Mouse (Mus musculus) forebrain, embryonic 10.5 days (tissue): ENCODE data around the gene Wdtc1. TPM values are rescaled to one million over a fixed set of nuclear protein-coding genes. Genes with fewer than 3 reads are reported as not detected.
A peak's percentile ranks its signal among the peaks of the same experiment; 100 is the strongest.

Experiments
- DNase-seq: peaks from one replicate; pipeline ENCODE4 v3.0.0-alpha.2; 2017; ENCODE audit warnings: low spot score; ENCODE audit errors: extremely low spot score
- H3K27ac ChIP-seq: fragments of 300-500 bp; sonication (generic); 2 replicates; pipeline ENCODE4 v1.5.1; 2016; ENCODE audit warnings: mild to moderate bottlenecking
- H3K27me3 ChIP-seq: fragments of 300-500 bp; sonication (generic); 2 replicates; pipeline ENCODE4 v1.6.1; 2016; ENCODE audit warnings: mild to moderate bottlenecking; ENCODE audit not compliant: poor library complexity, severe bottlenecking
- H3K36me3 ChIP-seq: fragments of 300-500 bp; sonication (generic); replicated peaks from 2 replicates; pipeline ENCODE4 v1.6.1; 2016; ENCODE audit warnings: mild to moderate bottlenecking, moderate library complexity
- H3K4me1 ChIP-seq: fragments of 300-500 bp; sonication (generic); 2 replicates; pipeline ENCODE4 v1.6.1; 2016
- H3K4me3 ChIP-seq: fragments of 300-500 bp; sonication (generic); 2 replicates; pipeline ENCODE4 v1.5.1; 2016; ENCODE audit warnings: mild to moderate bottlenecking, moderate library complexity
- H3K9me3 ChIP-seq: fragments of 300-500 bp; sonication (generic); 2 replicates; pipeline ENCODE4 v1.6.1; 2016; ENCODE audit warnings: mild to moderate bottlenecking, moderate library complexity
- WGBS: fragments of 180-500 bp; shearing (Covaris S2); methylation state at CpG from one replicate; pipeline ENCODE4 v1.1.7; 2016; 5-methylcytosine and 5-hydroxymethylcytosine counted together
- polyA plus RNA-seq: library from polyadenylated mRNA; unstranded; fragments of >200 nt; fragmentation: Nextera tagmentation; extraction: Ambion mirVana; gene quantifications from 2 replicates; pipeline ENCODE4 v1.2.1, GENCODE M21; 2016

Gene Wdtc1
- polyA plus RNA-seq, 1 experiment from 2014 or later = 17.0 TPM

DNA sequence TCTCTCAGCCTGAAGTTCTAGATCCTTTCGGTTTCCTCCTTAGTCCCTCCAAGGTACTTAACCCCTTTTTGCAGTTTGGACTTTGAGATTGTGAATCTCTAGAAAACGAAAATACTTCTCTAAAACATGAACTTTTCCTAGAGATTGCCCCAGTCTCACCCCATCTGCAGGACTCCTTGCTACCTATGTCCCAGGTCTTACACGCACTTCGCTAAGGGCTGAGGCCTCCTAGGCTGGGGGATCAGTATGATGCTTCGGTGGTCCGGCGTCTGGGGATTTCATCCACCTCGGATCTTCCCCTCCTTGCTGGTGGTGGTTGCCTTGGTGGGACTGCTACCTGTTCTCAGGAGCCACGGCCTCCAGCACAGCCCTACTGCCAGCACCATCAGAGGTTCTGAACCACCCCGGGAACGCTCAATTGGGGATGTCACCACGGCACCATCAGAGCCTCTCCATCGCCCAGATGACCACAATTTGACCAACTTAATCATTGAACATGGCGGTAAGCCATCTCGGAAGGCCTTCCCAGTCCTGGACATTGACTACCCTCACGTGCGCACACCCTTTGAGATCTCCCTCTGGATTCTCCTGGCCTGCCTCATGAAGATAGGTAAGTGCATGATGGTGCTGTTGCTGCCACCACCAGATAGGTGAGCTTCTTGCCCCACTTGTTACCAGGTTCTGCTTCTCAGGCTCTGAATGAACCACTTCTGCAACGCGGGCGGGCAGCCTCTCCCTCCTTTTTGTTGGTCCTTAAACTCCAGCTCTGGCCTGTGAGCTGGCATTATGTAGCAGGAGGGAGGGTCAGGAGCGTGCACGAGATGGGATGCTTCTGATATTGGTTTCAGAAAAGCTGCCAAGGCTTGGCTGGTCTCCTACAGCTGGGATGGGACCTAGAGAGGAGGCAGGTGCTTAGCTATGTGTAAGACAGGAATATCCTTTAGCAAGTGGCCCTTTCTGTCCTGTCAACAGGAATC is 17.3 kb upstream of the Wdtc1 start:
- H3K4me1 ChIP-seq = peaks cover 53% of the 10 kb centered on the region
- 78% methylated on average over 22 of the region's 22 CpGs for WGBS
- peak overlapping the region; percentile 75 for H3K4me3 ChIP-seq
- no peaks in the 10 kb centered on the region for H3K9me3 ChIP-seq
- peak overlapping the region; percentile 94 for H3K27ac ChIP-seq
- H3K36me3 ChIP-seq = peaks cover 12% of the 10 kb centered on the region
- DNase-seq = no peak
- H3K27me3 ChIP-seq = no peaks in the 10 kb centered on the region

DNA sequence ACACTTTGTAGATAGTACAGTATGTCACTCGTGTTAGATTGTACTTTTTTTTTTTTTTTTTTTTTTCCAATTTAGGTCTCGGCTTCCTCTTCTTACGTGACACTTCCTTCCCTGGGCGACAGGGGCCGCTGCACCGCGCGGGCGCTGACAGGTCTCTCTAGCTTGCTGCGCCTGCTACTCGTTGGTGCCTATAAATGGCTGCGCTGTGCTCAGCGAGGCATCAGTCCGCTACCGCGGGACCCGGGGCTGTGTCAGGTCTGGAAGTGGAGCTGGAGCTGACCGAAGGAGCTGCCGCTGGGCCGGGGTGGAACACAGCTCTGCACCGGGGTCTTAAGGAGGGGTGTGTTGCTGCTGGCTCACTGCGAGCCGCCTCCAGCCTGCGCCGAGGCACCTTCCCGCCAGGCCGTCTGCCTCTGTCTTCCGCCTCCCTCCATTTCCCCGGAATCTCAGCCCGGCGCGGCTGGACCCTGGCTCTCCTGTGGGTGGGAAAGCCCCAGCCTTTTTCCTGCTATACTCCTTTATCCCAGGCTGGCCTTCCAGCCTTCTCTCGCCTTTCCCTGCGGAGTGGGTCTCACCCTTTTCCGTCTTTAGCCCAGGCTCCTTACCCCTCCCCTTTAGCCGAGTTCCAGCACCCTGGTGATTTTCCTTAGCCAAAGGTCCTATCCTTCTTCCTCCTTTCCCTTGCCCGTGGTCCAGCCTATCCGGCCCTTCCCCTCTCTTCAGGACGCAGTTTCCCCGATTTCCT is 16.4 kb upstream of the Wdtc1 start, which contains the start of gene Slc9a1:
Slc9a1 (plus strand) TSS at position 154 of the 745 bp plus-strand sequence.
- DNase-seq = peak; percentile 91
- H3K4me1 ChIP-seq = peaks cover 44% of the 10 kb centered on the region
- H3K4me3 ChIP-seq = peak within 1 kb of the TSS; percentile 75
- no peaks in the 10 kb centered on the region for H3K9me3 ChIP-seq
- peak within 1 kb of the TSS; percentile 94 for H3K27ac ChIP-seq
- WGBS = under 1% methylated on average over 40 of the region's 40 CpGs
- no peaks in the 10 kb centered on the region for H3K27me3 ChIP-seq
- peaks cover 5% of the 10 kb centered on the region for H3K36me3 ChIP-seq

DNA sequence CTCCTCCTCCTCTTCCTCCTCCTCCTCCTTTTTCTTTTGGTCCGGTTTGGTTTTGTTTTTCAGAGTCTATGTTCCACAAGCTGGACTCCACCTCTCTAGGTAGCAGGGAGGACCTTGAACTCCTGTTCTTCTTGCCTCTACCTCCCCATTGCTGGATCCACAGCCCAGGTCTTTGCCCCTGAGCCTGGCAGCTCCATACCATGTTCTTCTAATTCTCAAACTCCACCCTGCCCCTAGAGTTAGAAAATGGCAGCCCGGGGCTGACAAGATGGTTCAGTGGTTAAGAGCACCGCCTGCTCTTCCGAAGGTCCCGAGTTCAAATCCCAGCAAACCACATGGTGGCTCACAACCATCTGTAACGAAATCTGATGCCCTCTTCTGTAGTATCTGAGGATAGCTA is 1.4 kb upstream of the Wdtc1 start:
- no peak overlapping the region for H3K27ac ChIP-seq
- no peaks in the 10 kb centered on the region for H3K4me1 ChIP-seq
- no peak overlapping the region for H3K4me3 ChIP-seq
- no peaks in the 10 kb centered on the region for H3K36me3 ChIP-seq
- no peaks in the 10 kb centered on the region for H3K27me3 ChIP-seq
- 91% methylated on average over 6 of the region's 6 CpGs for WGBS
- no peaks in the 10 kb centered on the region for H3K9me3 ChIP-seq
- DNase-seq = no peak

DNA sequence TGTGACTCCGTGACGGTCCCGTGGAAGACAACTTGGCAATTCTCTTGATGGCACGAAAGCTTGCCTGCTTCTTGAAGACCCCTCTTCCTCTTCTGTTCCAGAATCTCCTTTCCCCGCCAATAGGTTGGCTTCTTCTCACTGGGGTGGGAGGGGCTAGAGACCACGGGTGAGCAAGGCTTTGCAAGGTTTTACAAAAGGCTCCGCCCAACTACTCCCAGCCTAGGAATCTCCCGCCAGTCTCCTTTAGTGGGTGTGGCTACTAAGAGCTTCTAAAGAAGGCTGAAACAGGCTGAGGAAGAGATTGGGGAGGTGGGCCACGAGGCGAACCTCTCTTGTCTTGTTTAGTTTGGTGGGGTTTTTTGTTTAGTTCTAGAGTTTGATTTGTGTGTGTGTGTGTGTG is 484 bp downstream of the Wdtc1 start:
- no peak for DNase-seq
- no peaks in the 10 kb centered on the region for H3K36me3 ChIP-seq
- WGBS = 74% methylated on average over 10 of the region's 10 CpGs
- H3K27me3 ChIP-seq = no peaks in the 10 kb centered on the region
- no peak overlapping the region for H3K4me3 ChIP-seq
- no peaks in the 10 kb centered on the region for H3K9me3 ChIP-seq
- H3K4me1 ChIP-seq = no peaks in the 10 kb centered on the region
- no peak overlapping the region for H3K27ac ChIP-seq

DNA sequence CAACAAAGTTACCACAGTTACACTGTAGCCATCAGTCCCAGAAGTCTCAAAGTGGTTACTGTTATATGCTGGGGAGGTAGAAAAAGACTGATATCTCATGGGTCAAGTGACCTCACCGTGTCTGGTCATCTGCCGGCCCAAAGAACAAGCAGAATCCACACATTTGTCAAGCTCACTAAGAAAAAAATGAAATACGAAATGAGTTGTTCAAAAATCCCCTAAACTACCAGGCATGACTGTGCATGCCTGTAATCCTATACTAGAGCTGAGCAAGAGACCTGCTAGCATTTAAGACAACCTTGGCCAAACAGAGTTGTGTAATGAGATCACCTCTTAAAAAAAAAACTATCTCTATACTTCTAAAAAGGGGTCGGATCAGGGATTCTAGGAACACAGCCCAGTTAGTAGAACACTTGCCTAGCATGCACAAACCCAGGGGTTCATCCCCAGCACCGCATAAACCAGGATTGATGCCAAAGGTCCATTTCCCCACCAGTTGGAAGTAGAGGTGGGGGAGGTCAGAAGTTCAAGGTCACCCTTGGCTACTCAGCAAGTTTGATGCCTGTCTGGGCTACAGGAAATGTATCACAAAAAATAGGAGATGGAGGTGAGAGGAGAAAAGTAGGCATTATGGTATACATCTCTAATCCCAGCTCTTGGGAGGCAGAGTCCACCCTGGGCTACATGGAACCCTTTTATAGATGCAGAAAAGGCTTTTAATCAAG is 5.1 kb downstream of the Wdtc1 start:
- Histone ChIP-seq H3K27ac (no peak overlapping the region), H3K9me3 (no peaks in the 10 kb centered on the region), H3K36me3 (no peaks in the 10 kb centered on the region), H3K4me1 (no peaks in the 10 kb centered on the region), H3K27me3 (no peaks in the 10 kb centered on the region), H3K4me3 (no peak overlapping the region)
- no peak for DNase-seq
- 94% methylated on average over 5 of the region's 5 CpGs for WGBS

DNA sequence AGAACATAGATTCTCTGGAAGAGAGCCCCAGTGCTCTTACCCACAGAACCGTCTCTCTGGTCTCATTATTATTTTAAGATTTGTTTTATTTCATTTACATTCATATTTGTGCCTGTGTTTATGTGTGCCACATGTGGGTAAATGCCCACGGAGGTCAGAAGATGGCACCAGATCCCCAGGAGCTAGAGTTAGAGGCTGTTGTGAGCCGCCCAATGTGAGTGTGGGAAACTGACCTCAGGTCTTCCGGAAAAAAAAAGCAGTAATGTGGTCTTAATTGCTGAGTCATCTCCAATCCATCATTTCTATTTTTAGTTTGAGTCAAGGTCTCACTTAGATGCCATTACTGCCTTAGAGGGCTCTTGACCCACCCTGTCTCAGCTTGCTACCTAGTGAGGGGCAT is 5.7 kb downstream of the Wdtc1 start:
- H3K36me3 ChIP-seq = no peaks in the 10 kb centered on the region
- WGBS = 72% methylated on average over 4 of the region's 4 CpGs
- no peak for DNase-seq
- H3K27me3 ChIP-seq = no peaks in the 10 kb centered on the region
- no peaks in the 10 kb centered on the region for H3K9me3 ChIP-seq
- H3K4me1 ChIP-seq = no peaks in the 10 kb centered on the region
- no peak overlapping the region for H3K27ac ChIP-seq
- H3K4me3 ChIP-seq = no peak overlapping the region

DNA sequence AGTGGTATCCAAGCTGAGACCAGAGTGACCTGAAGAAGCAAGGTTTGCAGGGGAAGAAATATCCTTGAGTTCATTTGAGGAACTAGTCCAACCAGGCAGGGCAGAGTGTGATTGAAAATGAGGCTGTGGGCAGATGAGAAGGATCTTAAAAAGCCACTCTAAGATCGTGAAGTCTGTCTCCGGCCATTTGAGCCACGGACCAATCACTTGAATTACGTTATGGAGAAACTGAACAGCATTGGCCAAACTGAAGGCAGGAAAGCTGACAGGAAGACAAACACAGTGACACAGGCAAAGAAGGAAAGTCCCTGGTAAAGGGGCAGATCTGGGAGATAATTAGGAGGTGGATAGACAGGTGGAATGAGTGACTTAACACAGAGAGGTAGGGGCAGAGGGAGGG is 6.7 kb downstream of the Wdtc1 start:
- H3K27ac ChIP-seq = no peak overlapping the region
- H3K27me3 ChIP-seq = no peaks in the 10 kb centered on the region
- 92% methylated on average over 4 of the region's 4 CpGs for WGBS
- no peaks in the 10 kb centered on the region for H3K9me3 ChIP-seq
- H3K36me3 ChIP-seq = no peaks in the 10 kb centered on the region
- H3K4me1 ChIP-seq = no peaks in the 10 kb centered on the region
- no peak overlapping the region for H3K4me3 ChIP-seq
- no peak for DNase-seq

DNA sequence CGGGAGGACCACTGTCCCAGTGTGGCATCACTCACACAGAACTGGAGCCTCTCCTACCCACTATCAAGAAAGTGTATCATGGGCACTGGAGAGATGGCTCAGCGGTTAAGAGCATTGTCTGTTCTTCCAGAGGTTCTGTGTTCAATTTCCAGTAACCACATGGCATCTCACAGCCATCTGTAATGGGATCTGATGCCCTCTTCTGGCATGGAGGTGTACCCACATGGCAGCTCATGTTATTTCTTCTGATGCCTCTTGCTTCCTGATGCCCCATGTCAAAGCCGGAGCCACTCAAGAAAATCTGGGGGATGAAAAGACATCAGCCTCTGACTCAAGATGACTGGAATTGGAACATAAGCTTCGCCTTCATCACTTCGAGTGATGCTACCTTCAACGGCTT is 7.6 kb downstream of the Wdtc1 start:
- 90% methylated on average over 6 of the region's 6 CpGs for WGBS
- no peaks in the 10 kb centered on the region for H3K27me3 ChIP-seq
- H3K27ac ChIP-seq = no peak overlapping the region
- DNase-seq = no peak
- no peaks in the 10 kb centered on the region for H3K9me3 ChIP-seq
- H3K4me1 ChIP-seq = no peaks in the 10 kb centered on the region
- H3K36me3 ChIP-seq = no peaks in the 10 kb centered on the region
- H3K4me3 ChIP-seq = no peak overlapping the region

DNA sequence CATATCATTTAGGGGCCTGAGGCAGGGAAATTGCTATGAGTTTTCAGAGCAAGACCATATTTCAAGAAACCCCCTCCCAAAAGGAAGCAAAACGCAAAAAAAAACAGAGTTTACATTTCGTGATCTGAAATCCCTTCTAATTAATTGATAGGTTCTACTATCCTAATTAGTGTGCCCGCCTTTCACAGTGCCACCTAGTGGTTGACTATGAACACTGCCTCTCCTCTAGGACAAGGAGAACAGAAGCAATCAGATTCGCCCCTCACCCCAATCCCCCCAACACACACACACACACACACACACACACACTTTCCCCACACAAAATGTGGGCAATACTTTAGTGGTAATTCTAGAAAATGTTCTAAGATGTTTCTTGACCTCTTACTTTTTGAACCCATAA is 9.2 kb downstream of the Wdtc1 start:
- Histone ChIP-seq H3K27ac (no peak overlapping the region), H3K36me3 (no peaks in the 10 kb centered on the region), H3K27me3 (no peaks in the 10 kb centered on the region), H3K4me1 (peaks cover 5% of the 10 kb centered on the region), H3K4me3 (no peak overlapping the region), H3K9me3 (no peaks in the 10 kb centered on the region)
- 8% methylated on average over 4 of the region's 4 CpGs for WGBS
- peak; percentile 37 for DNase-seq

DNA sequence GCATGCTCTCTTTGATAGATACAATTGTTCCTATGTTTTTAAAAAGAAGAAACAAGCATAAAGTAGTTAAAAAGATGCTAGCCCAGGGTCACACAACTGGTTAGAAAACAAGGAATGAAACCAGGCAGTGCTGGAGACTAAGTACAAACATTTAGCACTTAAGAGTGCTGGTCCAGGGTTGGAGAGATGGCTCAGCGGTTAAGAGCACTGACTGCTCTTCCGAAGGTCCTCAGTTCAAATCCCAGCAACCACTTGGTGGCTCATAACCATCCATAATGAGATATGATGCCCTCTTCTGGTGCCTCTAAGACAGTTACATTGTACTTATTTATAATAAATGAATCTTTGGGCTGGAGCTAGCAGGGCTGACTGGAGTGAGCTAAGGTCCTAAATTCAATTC is 13.1 kb downstream of the Wdtc1 start:
- DNase-seq = no peak
- WGBS = 87% methylated on average over 2 of the region's 2 CpGs
- Histone ChIP-seq H3K27ac (no peak overlapping the region), H3K4me1 (peaks cover 16% of the 10 kb centered on the region), H3K27me3 (no peaks in the 10 kb centered on the region), H3K4me3 (no peak overlapping the region), H3K36me3 (no peaks in the 10 kb centered on the region; the same call in 1 of the 2 replicates), H3K9me3 (no peaks in the 10 kb centered on the region)

DNA sequence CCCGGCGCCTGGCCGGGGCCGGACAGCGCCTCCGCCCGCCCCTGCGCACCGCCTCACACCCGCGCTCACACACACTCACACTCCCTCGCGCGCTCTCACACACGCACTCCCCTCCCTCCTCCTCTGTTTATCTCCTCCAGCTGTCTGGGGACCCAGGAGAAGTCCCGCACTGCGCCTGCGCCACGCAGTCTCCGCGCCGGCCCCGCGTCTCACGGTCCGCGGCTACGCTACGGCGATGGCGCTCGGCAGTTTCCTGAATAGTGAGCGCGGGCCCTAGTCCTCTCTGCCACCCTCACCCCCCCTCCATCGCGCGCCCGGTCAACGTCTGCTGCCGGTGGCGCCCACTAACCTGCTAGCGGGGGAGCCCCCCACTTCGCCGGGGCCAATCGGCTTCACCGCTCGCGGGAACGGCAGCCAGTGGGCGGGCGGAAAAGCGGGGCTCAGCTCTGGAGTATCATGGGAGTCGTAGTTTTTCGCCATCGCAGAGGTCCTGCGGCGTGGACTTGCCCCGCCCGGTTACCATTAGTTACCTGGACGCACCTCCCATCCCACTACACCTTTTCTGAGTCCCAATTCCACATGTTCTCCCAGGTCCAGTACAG is 14.0 kb downstream of the Wdtc1 start:
- WGBS = under 1% methylated on average over 60 of the region's 60 CpGs
- DNase-seq = peak; percentile 95
- Histone ChIP-seq H3K27me3 (no peaks in the 10 kb centered on the region), H3K4me1 (peaks cover 16% of the 10 kb centered on the region), H3K36me3 (no peaks in the 10 kb centered on the region; the same call in 1 of the 2 replicates), H3K9me3 (no peaks in the 10 kb centered on the region), H3K4me3 (peak overlapping the region; percentile 71), H3K27ac (peak overlapping the region; percentile 90)

DNA sequence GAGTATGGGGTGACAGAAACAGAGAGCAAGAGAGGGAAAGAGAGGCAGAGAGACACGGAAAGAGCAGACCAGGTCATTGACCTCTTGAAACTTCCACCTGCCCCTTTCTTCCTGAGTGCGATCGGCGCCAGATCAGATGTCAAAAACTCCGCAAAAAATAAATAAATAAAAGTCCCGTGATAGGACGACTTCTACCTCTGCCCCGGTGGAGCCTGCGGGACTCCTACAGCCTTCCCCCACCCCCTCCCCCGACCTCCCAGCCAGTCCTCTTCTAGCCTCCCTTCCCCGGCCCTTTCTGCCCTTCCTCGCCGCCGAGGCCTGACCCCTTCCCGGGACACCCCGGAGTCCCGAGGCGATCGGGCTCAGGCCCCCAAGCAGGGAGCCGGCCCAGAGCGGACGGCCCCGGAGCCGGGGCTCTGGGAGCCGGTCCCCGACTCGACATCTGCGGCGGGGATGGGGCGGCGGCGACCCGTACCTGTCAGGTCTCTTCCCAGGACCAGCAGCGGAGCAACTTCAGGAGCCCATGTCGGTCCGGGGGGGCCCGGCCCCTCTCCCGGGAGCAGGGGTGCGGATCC is 14.7 kb downstream of the Wdtc1 start:
- H3K4me1 ChIP-seq = peaks cover 21% of the 10 kb centered on the region
- peak overlapping the region; percentile 71 for H3K4me3 ChIP-seq
- WGBS = under 1% methylated on average over 39 of the region's 39 CpGs
- H3K27me3 ChIP-seq = no peaks in the 10 kb centered on the region
- no peak for DNase-seq
- no peaks in the 10 kb centered on the region for H3K9me3 ChIP-seq
- H3K36me3 ChIP-seq = no peaks in the 10 kb centered on the region; the same call in 1 of the 2 replicates
- peak overlapping the region; percentile 90 for H3K27ac ChIP-seq
